Mouse (Mus musculus) thymus, adult 2 months (tissue): Measurements from ENCODE around the gene Olfr630. TPM values are rescaled to one million over a fixed set of nuclear protein-coding genes. Genes with fewer than 3 reads are reported as not detected.
"Not testable (repeated sequence)": the region's sequence is repeated elsewhere in the genome, so short reads cannot be mapped to it uniquely, and the experiment has no call there.

Experiments
- DNase-seq: peaks from one replicate; pipeline ENCODE4 v3.0.0; 2021
- H3K27ac ChIP-seq: fragments of 200-500 bp; 2 replicates; pipeline ENCODE4 v1.5.1; 2012; ENCODE audit warnings: low read length, control low read depth; ENCODE audit not compliant: control insufficient read depth, insufficient read depth
- H3K27me3 ChIP-seq: fragments of 200-500 bp; 2 replicates; pipeline ENCODE4 v1.6.1; 2012; ENCODE audit warnings: mild to moderate bottlenecking, low read length, moderate library complexity, mixed read lengths; ENCODE audit not compliant: control insufficient read depth, insufficient read depth
- H3K36me3 ChIP-seq: fragments of 200-500 bp; 2 replicates; pipeline ENCODE4 v1.6.1; 2012; ENCODE audit warnings: mild to moderate bottlenecking, low read length, moderate library complexity; ENCODE audit not compliant: control insufficient read depth, insufficient read depth
- H3K4me1 ChIP-seq: fragments of 200-500 bp; replicated peaks from 2 replicates; pipeline ENCODE4 v1.6.1; 2012; ENCODE audit warnings: low read length; ENCODE audit not compliant: control insufficient read depth, insufficient read depth
- H3K4me3 ChIP-seq: fragments of 200-500 bp; 2 replicates; pipeline ENCODE4 v1.5.1; 2012; ENCODE audit warnings: mild to moderate bottlenecking, low read length, control low read depth, moderate library complexity; ENCODE audit not compliant: control insufficient read depth, insufficient read depth
- CTCF ChIP-seq: fragments of 200-500 bp; IDR thresholded peaks from 2 replicates; pipeline ENCODE4 v1.5.1; 2012; ENCODE audit warnings: mild to moderate bottlenecking, control low read depth, low read length, moderate library complexity, borderline replicate concordance; ENCODE audit not compliant: control insufficient read depth, poor library complexity, insufficient read depth; ENCODE audit errors: extremely low read depth
- POLR2A ChIP-seq: fragments of 200-500 bp; IDR thresholded peaks from 2 replicates; pipeline ENCODE4 v1.6.1; 2012; ENCODE audit warnings: mild to moderate bottlenecking, low read length, control low read depth, moderate library complexity; ENCODE audit not compliant: control insufficient read depth, poor library complexity, insufficient read depth; ENCODE audit errors: extremely low read depth
- WGBS: fragments of 180-500 bp; shearing (Covaris S2); methylation state at CpG from one replicate; pipeline ENCODE4 v1.1.7; 2018; 5-methylcytosine and 5-hydroxymethylcytosine counted together
- polyA plus RNA-seq: library from polyadenylated mRNA; depleted of rRNA; stranded (reverse); fragments of >200 nt; gene quantifications from 2 replicates; pipeline ENCODE4 v1.2.3, GENCODE M21; 2012; rRNA removed

Gene Olfr630
- polyA plus RNA-seq, 1 experiment, result not detected

- 96% methylated on average over 2 of the region's 2 CpGs for WGBS
Measured at GRCm38 (mm10) chr7:103744843-103745242, 12.3 kb downstream of the Olfr630 start, which contains the start of gene Olfr629. Gene Olfr629 (minus strand): TSS chr7:103744943.

GRCm38 (mm10) chr7:103730074-103730473, 27.1 kb downstream of the Olfr630 start, which contains the start of gene Olfr628:
Gene Olfr628 (plus strand): TSS chr7:103730374.
- no peaks in the 10 kb centered on the region for H3K27me3 ChIP-seq
- 100% methylated on average over 1 of the region's 1 CpGs for WGBS
- no peak for TF ChIP-seq POLR2A
- TF ChIP-seq CTCF, result no peak

More at GRCm38 (mm10) chr7:103744843-103745242, 12.3 kb downstream of the Olfr630 start, which contains the start of gene Olfr629:
- no peak for DNase-seq
- H3K27ac ChIP-seq, result no peak within 1 kb of the TSS
- no peaks in the 10 kb centered on the region for H3K27me3 ChIP-seq
- no peaks in the 10 kb centered on the region for H3K4me1 ChIP-seq
- TF ChIP-seq POLR2A, result no peak
- no peak for TF ChIP-seq CTCF
- no peaks in the 10 kb centered on the region for H3K36me3 ChIP-seq
- no peak within 1 kb of the TSS for H3K4me3 ChIP-seq

GRCm38 (mm10) chr7:103716398-103716797, 40.7 kb downstream of the Olfr630 start:
- 97% methylated on average over 1 of the region's 1 CpGs for WGBS
- H3K27ac ChIP-seq, H3K4me1 ChIP-seq, DNase-seq, H3K27me3 ChIP-seq, H3K4me3 ChIP-seq, H3K36me3 ChIP-seq: not testable (repeated sequence)

More at GRCm38 (mm10) chr7:103730074-103730473, 27.1 kb downstream of the Olfr630 start, which contains the start of gene Olfr628:
- no peak for DNase-seq
- Histone ChIP-seq H3K27ac (no peak within 1 kb of the TSS), H3K36me3 (no peaks in the 10 kb centered on the region), H3K4me3 (no peak within 1 kb of the TSS), H3K4me1 (no peaks in the 10 kb centered on the region)

GRCm38 (mm10) chr7:103714371-103714770, 42.8 kb downstream of the Olfr630 start, which contains the start of gene Olfr243:
Gene Olfr243 (plus strand): TSS chr7:103714671.
- H3K27ac ChIP-seq, result no peak within 1 kb of the TSS
- TF ChIP-seq POLR2A (no peak), CTCF (no peak)
- DNase-seq, result no peak
- H3K36me3 ChIP-seq, result no peaks in the 10 kb centered on the region
- no peaks in the 10 kb centered on the region for H3K27me3 ChIP-seq
- H3K4me1 ChIP-seq, result no peaks in the 10 kb centered on the region
- H3K4me3 ChIP-seq, result no peak within 1 kb of the TSS

GRCm38 (mm10) chr7:103712024-103712423, 45.1 kb downstream of the Olfr630 start:
- Histone ChIP-seq H3K4me1 (no peaks in the 10 kb centered on the region), H3K27me3 (no peaks in the 10 kb centered on the region), H3K36me3 (no peaks in the 10 kb centered on the region), H3K27ac (no peak overlapping the region), H3K4me3 (no peak overlapping the region)
- TF ChIP-seq POLR2A (no peak), CTCF (no peak)
- WGBS, result 45% methylated on average over 2 of the region's 2 CpGs
- no peak for DNase-seq

Other genes starting within 250 kb of the Olfr630 start
- not detected in 2 replicates for gene Olfr610, start 245.2 kb downstream of the Olfr630 start, polyA plus RNA-seq
- not detected in 2 replicates for gene Olfr611, start 236.5 kb downstream of the Olfr630 start, polyA plus RNA-seq
- not detected in 2 replicates for gene Olfr612, start 214.6 kb downstream of the Olfr630 start, polyA plus RNA-seq
- gene Olfr613, start 209.3 kb downstream of the Olfr630 start, polyA plus RNA-seq, result not detected in 2 replicates
- not detected in 2 replicates for gene Olfr615, start 201.3 kb downstream of the Olfr630 start, polyA plus RNA-seq
- gene Olfr616, start 188.2 kb downstream of the Olfr630 start, polyA plus RNA-seq, result not detected in 2 replicates
- gene Olfr617, start 184.3 kb downstream of the Olfr630 start, polyA plus RNA-seq, result not detected in 2 replicates
- gene Olfr618, start 167.2 kb downstream of the Olfr630 start, polyA plus RNA-seq, result not detected in 2 replicates
- gene Olfr619, start 156.8 kb downstream of the Olfr630 start, polyA plus RNA-seq, result not detected in 2 replicates
- gene Olfr620, start 144.8 kb downstream of the Olfr630 start, polyA plus RNA-seq, result not detected in 2 replicates
- gene Olfr622, start 114.6 kb downstream of the Olfr630 start, polyA plus RNA-seq, result not detected in 2 replicates
- not detected in 2 replicates for gene Olfr623, start 93.6 kb downstream of the Olfr630 start, polyA plus RNA-seq
- gene Olfr624, start 86.1 kb downstream of the Olfr630 start, polyA plus RNA-seq, result 0.03 TPM in 1 of 2 replicates, not detected in the other
- not detected in 2 replicates for gene Olfr625-ps1, start 74.6 kb downstream of the Olfr630 start, polyA plus RNA-seq
- gene Olfr243, start 42.7 kb downstream of the Olfr630 start, polyA plus RNA-seq, result not detected in 2 replicates
- not detected in 2 replicates for gene Olfr628, start 27.0 kb downstream of the Olfr630 start, polyA plus RNA-seq
- not detected in 2 replicates for gene Olfr629, start 12.4 kb downstream of the Olfr630 start, polyA plus RNA-seq
- gene Olfr69, start 14.3 kb upstream of the Olfr630 start, polyA plus RNA-seq, result not detected in 2 replicates
- gene Olfr68, start 22.4 kb upstream of the Olfr630 start, polyA plus RNA-seq, result not detected in 2 replicates
- gene Olfr67, start 34.5 kb upstream of the Olfr630 start, polyA plus RNA-seq, result not detected in 2 replicates
- 168 and 261 TPM in 2 replicates for gene Hbb-bt, start 56.7 kb upstream of the Olfr630 start, polyA plus RNA-seq
- 1,784 and 2,649 TPM in 2 replicates for gene Hbb-bs, start 70.8 kb upstream of the Olfr630 start, polyA plus RNA-seq
- not detected in 2 replicates for gene Hbb-bh2, start 83.2 kb upstream of the Olfr630 start, polyA plus RNA-seq
- 0.66 and 0.77 TPM in 2 replicates for gene Hbb-bh1, start 85.8 kb upstream of the Olfr630 start, polyA plus RNA-seq
- gene Hbb-y, start 95.9 kb upstream of the Olfr630 start, polyA plus RNA-seq, result 1.1 and 1.4 TPM in 2 replicates
- gene Olfr66, start 128.9 kb upstream of the Olfr630 start, polyA plus RNA-seq, result not detected in 2 replicates
- not detected in 2 replicates for gene Olfr64, start 137.2 kb upstream of the Olfr630 start, polyA plus RNA-seq
- gene Olfr65, start 146.2 kb upstream of the Olfr630 start, polyA plus RNA-seq, result not detected in 2 replicates
- not detected in 2 replicates for gene Olfr631, start 171.5 kb upstream of the Olfr630 start, polyA plus RNA-seq
- 0.07 TPM in 1 of 2 replicates, not detected in the other for gene Olfr632, start 177.0 kb upstream of the Olfr630 start, polyA plus RNA-seq
- gene Olfr633, start 187.1 kb upstream of the Olfr630 start, polyA plus RNA-seq, result not detected in 2 replicates
- not detected in 2 replicates for gene Olfr635, start 213.8 kb upstream of the Olfr630 start, polyA plus RNA-seq
- gene Olfr638, start 241.4 kb upstream of the Olfr630 start, polyA plus RNA-seq, result not detected in 2 replicates